Mouse (Mus musculus): Measurements from ENCODE around the gene Znrf3.
A peak's percentile ranks its signal among the peaks of the same experiment; 100 is the strongest.

The Znrf3 gene

GRCm38 (mm10) chr11:5390969-5391831, 53.4 kb downstream of the Znrf3 start:
- DNase-seq (ENCODE audit: low read depth), result no peak

DNA sequence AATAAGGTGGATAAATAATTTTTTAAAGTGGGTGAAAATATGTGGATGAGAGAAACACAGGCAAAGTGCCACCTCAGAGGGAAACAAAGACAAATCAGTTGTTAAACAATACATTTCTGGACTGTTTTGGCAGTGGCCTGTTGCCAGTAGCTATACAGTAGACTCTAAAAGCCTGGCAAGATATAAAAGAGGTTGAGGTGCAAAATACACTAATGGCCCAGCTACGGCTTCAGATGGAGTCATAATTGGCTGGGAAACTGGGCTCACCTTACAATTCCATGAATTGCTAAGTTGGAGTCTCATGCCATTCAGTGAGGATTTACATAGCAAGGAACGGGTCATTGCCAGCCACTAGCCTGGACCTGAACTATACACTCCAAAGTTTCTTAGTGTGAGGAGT, 62.0 kb downstream of the Znrf3 start:
- DNase-seq (ENCODE audit: low read depth), result no peak

DNA sequence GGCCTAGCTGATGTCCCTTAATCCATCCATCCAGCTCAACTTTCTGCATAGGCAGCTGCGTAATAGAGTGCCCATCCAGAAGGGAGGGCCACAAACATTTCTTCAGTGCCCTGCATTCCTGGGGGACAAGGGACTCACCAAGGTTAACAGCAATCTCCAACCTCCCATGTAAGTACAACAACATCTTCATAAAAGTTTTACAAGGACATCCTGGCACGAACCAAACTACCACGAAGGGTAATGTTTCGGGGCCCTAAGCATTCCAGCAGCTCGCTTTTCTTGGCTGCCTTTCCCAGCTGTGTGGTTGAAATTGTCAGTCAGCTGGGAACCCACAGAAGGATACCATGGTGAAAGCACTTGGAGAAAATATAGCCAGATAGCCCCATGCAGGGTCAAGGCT, 63.4 kb downstream of the Znrf3 start:
- no peak for DNase-seq (ENCODE audit: low read depth)

DNA sequence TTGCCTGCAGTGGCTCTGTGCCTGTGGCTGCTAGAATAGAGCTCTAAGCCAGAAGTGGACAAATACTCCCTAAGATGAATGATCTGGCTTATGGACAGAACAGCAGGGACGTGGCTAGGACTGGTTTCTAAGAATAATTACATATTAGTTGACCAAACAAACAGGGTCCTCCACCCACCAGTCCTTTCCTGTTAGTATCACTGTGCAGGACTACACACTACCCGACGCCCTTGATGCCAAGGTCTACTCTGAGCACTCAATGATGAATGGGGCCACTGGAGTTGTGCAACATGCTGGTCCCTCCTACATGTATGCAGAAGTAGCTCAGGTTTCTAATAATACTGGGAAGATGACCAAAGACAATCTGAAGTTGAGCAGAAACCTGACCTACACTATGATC, 64.4 kb downstream of the Znrf3 start:
- no peak for DNase-seq (ENCODE audit: low read depth)

GRCm38 (mm10) chr11:5369176-5369575, 75.5 kb downstream of the Znrf3 start:
- DNase-seq (ENCODE audit: low read depth), result peak; percentile 66

GRCm38 (mm10) chr11:5368492-5368891, 76.2 kb downstream of the Znrf3 start:
- DNase-seq (ENCODE audit: low read depth), result no peak

GRCm38 (mm10) chr11:5355266-5355764, 89.3 kb downstream of the Znrf3 start:
- no peak for DNase-seq (ENCODE audit: low read depth)

DNA sequence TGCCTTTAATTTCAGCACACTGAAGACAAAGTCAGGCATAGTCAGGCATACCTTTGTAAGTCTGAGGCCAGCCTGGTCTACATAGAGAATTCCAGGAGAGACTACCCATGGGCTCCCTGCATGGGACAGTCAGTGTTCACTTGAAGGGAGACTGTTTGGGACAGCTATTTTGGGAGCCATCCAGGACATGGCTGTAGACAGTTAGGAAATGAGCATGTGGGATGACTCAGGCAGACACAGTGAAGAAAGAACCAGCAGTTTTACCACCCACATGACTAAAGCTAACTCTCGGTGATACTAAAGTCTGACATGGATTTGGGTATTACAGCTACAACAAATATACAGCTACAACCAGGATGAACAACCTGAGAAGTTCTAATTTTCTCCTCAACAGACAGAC, 89.9 kb downstream of the Znrf3 start:
- no peak for DNase-seq (ENCODE audit: low read depth)

DNA sequence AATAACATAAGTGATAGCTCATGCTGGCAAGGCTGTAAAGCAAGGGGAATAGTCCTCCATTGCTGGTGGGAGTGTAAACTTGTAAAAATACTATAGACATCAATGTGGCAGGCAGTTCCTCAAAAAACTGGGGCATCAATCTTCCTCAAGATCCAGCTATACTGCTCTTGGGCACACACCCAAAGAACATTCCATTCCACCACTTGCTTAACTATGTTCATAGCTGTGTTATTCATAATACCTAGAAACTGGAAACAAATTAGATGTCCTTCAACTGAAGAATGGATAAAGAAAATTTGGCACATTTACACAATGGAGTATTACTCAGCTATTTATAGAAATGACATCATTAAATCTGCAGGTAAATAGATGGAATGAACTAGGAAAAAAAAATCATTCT, 91.6 kb downstream of the Znrf3 start:
- DNase-seq (ENCODE audit: low read depth), result no peak

GRCm38 (mm10) chr11:5349483-5349882, 95.2 kb downstream of the Znrf3 start:
- no peak for DNase-seq (ENCODE audit: low read depth)

GRCm38 (mm10) chr11:5346845-5347640, 97.6 kb downstream of the Znrf3 start:
- no peak for DNase-seq (ENCODE audit: low read depth)

DNA sequence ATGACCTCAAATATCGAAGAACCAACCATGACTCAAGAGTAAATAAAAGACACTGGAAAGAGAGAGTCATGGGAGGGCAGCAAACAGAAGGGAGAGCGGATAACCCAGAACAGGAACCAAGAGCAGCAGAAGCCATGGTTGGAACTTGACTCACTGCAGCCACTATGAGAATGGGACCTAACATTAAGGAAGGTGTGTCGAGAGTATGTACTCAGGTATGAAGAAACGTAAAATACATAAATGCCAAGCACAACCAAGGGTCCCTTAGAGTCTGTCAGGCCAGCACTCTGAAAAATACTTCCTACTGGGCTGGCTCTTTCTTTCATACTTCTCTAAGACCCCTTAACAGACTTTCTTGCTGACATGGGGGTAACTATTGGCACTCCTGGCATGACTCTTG, 100.9 kb downstream of the Znrf3 start:
- no peak for DNase-seq (ENCODE audit: low read depth)

GRCm38 (mm10) chr11:5339732-5340131, 104.9 kb downstream of the Znrf3 start:
- no peak for DNase-seq (ENCODE audit: low read depth)

GRCm38 (mm10) chr11:5336852-5337251, 107.8 kb downstream of the Znrf3 start:
- DNase-seq (ENCODE audit: low read depth), result no peak

- no peak for DNase-seq (ENCODE audit: low read depth)
Measured at GRCm38 (mm10) chr11:5336269-5336668, 108.4 kb downstream of the Znrf3 start.

DNA sequence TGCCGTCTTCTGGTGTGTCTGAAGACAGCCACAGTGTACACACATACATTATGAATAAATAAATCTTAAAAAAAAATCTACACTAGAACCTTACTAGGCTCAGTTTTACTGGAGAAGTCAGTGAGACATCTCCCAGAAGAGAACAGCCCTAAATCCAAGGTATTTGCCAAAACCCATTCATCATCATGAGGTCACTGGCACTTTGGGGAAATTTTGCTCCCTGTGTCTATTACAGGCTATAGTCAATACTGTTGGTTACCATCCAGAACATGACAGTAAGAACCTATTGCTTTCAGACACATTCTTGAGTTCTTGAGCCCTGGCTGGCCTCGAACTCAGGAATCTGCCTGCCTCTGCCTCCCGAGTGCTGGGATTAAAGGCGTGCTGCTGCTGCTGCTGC, 113.8 kb downstream of the Znrf3 start:
- no peak for DNase-seq (ENCODE audit: low read depth)

GRCm38 (mm10) chr11:5327693-5328092, 117.0 kb downstream of the Znrf3 start:
- no peak for DNase-seq (ENCODE audit: low read depth)

GRCm38 (mm10) chr11:5326252-5326651, 118.4 kb downstream of the Znrf3 start:
- DNase-seq (ENCODE audit: low read depth), result no peak

DNA sequence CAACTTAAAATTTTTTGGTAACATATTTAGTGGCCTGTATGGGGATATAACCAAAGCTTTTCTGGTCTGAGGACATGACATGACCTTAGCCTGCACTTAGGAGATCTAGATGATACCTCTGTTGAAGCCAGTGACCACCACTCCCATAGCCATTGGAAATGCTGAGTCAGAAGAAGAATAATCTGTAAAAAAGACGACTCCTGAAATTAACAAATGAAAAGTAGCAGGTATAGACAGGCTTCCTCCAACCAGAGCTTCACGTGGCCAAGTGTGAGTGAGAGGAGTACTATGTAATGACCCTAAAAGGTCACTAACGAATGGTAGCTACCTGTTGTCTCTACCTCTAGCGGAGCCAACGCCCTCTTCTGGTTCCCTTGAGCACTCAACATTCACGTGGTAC, 119.4 kb downstream of the Znrf3 start:
- no peak for DNase-seq (ENCODE audit: low read depth)

DNA sequence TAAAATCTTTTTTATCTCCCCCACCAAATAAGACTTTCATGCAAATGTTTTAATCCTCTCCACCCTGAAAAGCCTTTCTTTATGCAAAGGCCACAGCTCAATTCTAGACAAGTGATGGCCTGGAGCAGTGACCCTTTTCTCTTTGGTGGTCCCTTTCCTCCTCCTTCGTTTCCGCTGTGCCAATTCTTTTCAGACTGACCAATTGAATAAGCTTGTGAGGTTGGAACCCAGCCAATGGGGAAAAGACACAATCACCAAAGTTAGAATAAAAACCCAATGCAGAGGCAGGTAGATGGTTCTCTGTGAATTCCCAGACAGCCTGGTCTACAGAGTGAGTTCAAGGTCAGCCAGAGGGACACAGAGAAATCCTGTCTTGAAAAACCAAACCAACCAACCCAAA, 120.4 kb downstream of the Znrf3 start:
- no peak for DNase-seq (ENCODE audit: low read depth)

- DNase-seq (ENCODE audit: low read depth), result no peak
Measured at GRCm38 (mm10) chr11:5321687-5322086, 123.0 kb downstream of the Znrf3 start.

- DNase-seq (ENCODE audit: low read depth), result no peak
Measured at GRCm38 (mm10) chr11:5318976-5319375, 125.7 kb downstream of the Znrf3 start.
